Mouse (Mus musculus): ENCODE data around the gene Psg22.

DNA sequence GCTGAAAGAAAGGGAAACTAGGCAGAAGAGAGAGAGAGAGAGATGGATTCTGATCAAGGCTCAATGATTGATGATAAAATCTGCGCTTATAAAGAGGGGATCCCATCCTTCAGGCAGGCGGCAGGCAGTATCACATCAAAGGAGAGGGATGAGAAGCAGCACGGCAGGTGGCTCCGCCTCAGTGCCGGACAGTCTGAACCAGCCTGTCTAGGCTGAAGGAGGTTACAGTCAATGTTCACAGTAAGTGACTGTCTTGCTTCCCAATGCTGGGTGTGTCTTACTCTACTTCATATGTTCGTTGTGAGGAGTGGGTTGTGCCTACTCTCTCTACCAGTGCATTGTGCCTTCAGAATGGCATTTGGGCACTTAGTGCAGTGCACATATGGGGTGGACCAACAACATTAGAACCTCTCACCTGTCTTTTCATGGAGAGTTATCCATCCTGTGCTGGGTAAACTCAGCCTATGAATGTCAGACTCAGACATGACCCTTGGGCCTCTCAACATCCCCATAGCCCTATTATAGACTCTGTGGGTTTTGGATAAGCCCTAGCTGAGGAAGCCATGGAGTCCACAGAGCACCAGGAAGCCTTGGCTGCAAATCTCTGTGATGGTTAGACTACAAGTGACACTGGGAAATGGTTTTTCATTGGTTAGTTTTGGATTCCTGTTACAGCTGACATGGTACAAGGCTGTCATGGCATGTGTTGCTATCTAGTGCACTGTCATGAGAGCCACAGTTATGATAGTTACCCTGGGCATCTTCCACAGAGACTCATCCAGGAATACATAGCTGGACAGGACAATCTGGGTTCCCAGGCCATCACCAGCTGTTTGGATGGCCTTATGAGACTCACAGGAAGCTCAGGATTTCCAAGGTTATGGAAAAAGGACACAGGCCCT, 31.4 kb downstream of the Psg22 start:
- TF ChIP-seq POLR2A (IDR thresholded peaks at IDR 0.05; ENCODE audit: insufficient read depth, low read depth, low read length) (no peak), CTCF (IDR thresholded peaks at IDR 0.05) (no peak)

Measured in heart, adult 2 months (tissue).